Mouse (Mus musculus): ENCODE results near the gene Sall1. TPM values are rescaled to one million over a fixed set of nuclear protein-coding genes. Genes with fewer than 3 reads are reported as not detected.

The Sall1 gene
- polyA plus RNA-seq, 1 experiment from 2014 or later = 0.62 TPM

GRCm38 (mm10) chr8:89026139-89026520, 17.8 kb downstream of the Sall1 start:
- no peaks in the 10 kb centered on the region for H3K9me3 ChIP-seq (ENCODE audit: control insufficient read depth, low read depth, low read length)
- peaks cover 8% of the 10 kb centered on the region; the same call in 1 of the 2 replicates for H3K4me1 ChIP-seq (ENCODE audit: control insufficient read depth, insufficient read depth, low read length)
- no peak for ATAC-seq (ENCODE audit: insufficient number of reproducible peaks, insufficient read depth, low FRiP score, low read depth)
- peak overlapping the region; percentile 10; the same call in 1 of the 2 replicates for H3K4me3 ChIP-seq (ENCODE audit: low read depth, low read length)
- 23% methylated on average over 13 of the region's 13 CpGs for WGBS
- no peak overlapping the region for H3K27ac ChIP-seq (ENCODE audit: low read length)
- H3K27me3 ChIP-seq (ENCODE audit: control insufficient read depth, insufficient read depth, low read length) = peaks cover 9% of the 10 kb centered on the region
- no peak overlapping the region for H3K9ac ChIP-seq (replicated peaks; ENCODE audit: low read depth, low read length)
- H3K4me2 ChIP-seq (replicated peaks; ENCODE audit: low read depth, low read length) = peak overlapping the region; percentile 50
- no peaks in the 10 kb centered on the region for H3K36me3 ChIP-seq (ENCODE audit: control insufficient read depth, insufficient read depth, low read length)

- peaks cover 8% of the 10 kb centered on the region for H3K27me3 ChIP-seq (ENCODE audit: control insufficient read depth, insufficient read depth, low read length)
- H3K4me3 ChIP-seq (ENCODE audit: low read depth, low read length) = peak overlapping the region; percentile 10; the same call in 1 of the 2 replicates
- H3K9ac ChIP-seq (replicated peaks; ENCODE audit: low read depth, low read length) = no peak overlapping the region
- WGBS = 8% methylated on average over 54 of the region's 55 CpGs
- peaks cover 8% of the 10 kb centered on the region; the same call in 1 of the 2 replicates for H3K4me1 ChIP-seq (ENCODE audit: control insufficient read depth, insufficient read depth, low read length)
- H3K4me2 ChIP-seq (replicated peaks; ENCODE audit: low read depth, low read length) = peak overlapping the region; percentile 50
- H3K27ac ChIP-seq (ENCODE audit: low read length) = no peak overlapping the region
- 0 out of 2 replicates have a peak, but pooled peaks have one; percentile 49 for ATAC-seq (ENCODE audit: insufficient number of reproducible peaks, insufficient read depth, low FRiP score, low read depth)
- H3K36me3 ChIP-seq (ENCODE audit: control insufficient read depth, insufficient read depth, low read length) = no peaks in the 10 kb centered on the region
- no peaks in the 10 kb centered on the region for H3K9me3 ChIP-seq (ENCODE audit: control insufficient read depth, low read depth, low read length)
These were observed 18.5 kb downstream of the Sall1 start for GRCm38 (mm10) chr8:89025281-89026138.

GRCm38 (mm10) chr8:89024796-89025195, 19.2 kb downstream of the Sall1 start:
- H3K27me3 ChIP-seq (ENCODE audit: control insufficient read depth, insufficient read depth, low read length) = peaks cover 4% of the 10 kb centered on the region; the same call in 1 of the 2 replicates
- no peak for ATAC-seq (ENCODE audit: insufficient number of reproducible peaks, insufficient read depth, low FRiP score, low read depth)
- H3K4me3 ChIP-seq (ENCODE audit: low read depth, low read length) = no peak overlapping the region
- WGBS = 40% methylated on average over 6 of the region's 6 CpGs
- H3K36me3 ChIP-seq (ENCODE audit: control insufficient read depth, insufficient read depth, low read length) = no peaks in the 10 kb centered on the region
- no peak overlapping the region for H3K9ac ChIP-seq (replicated peaks; ENCODE audit: low read depth, low read length)
- H3K4me1 ChIP-seq (ENCODE audit: control insufficient read depth, insufficient read depth, low read length) = peaks cover 8% of the 10 kb centered on the region; the same call in 1 of the 2 replicates
- no peaks in the 10 kb centered on the region for H3K9me3 ChIP-seq (ENCODE audit: control insufficient read depth, low read depth, low read length)
- no peak overlapping the region for H3K4me2 ChIP-seq (replicated peaks; ENCODE audit: low read depth, low read length)
- no peak overlapping the region for H3K27ac ChIP-seq (ENCODE audit: low read length)

GRCm38 (mm10) chr8:89021139-89021538, 22.8 kb downstream of the Sall1 start:
- no peak overlapping the region for H3K27ac ChIP-seq (ENCODE audit: low read length)
- H3K4me1 ChIP-seq (ENCODE audit: control insufficient read depth, insufficient read depth, low read length) = peaks cover 8% of the 10 kb centered on the region; the same call in 1 of the 2 replicates
- H3K36me3 ChIP-seq (ENCODE audit: control insufficient read depth, insufficient read depth, low read length) = no peaks in the 10 kb centered on the region
- H3K4me2 ChIP-seq (replicated peaks; ENCODE audit: low read depth, low read length) = no peak overlapping the region
- H3K9me3 ChIP-seq (ENCODE audit: control insufficient read depth, low read depth, low read length) = no peaks in the 10 kb centered on the region
- ATAC-seq (ENCODE audit: insufficient number of reproducible peaks, insufficient read depth, low FRiP score, low read depth) = no peak
- no peak overlapping the region for H3K4me3 ChIP-seq (ENCODE audit: low read depth, low read length)
- 16% methylated on average over 5 of the region's 5 CpGs for WGBS
- H3K9ac ChIP-seq (replicated peaks; ENCODE audit: low read depth, low read length) = no peak overlapping the region
- H3K27me3 ChIP-seq (ENCODE audit: control insufficient read depth, insufficient read depth, low read length) = no peaks in the 10 kb centered on the region

- no peaks in the 10 kb centered on the region for H3K9me3 ChIP-seq (ENCODE audit: control insufficient read depth, low read depth, low read length)
- H3K4me1 ChIP-seq (ENCODE audit: control insufficient read depth, insufficient read depth, low read length) = no peaks in the 10 kb centered on the region
- WGBS = 73% methylated on average over 4 of the region's 4 CpGs
- no peaks in the 10 kb centered on the region for H3K36me3 ChIP-seq (ENCODE audit: control insufficient read depth, insufficient read depth, low read length)
- no peak overlapping the region for H3K4me2 ChIP-seq (replicated peaks; ENCODE audit: low read depth, low read length)
- ATAC-seq (ENCODE audit: insufficient number of reproducible peaks, insufficient read depth, low FRiP score, low read depth) = no peak
- H3K27me3 ChIP-seq (ENCODE audit: control insufficient read depth, insufficient read depth, low read length) = no peaks in the 10 kb centered on the region
- H3K27ac ChIP-seq (ENCODE audit: low read length) = no peak overlapping the region
- no peak overlapping the region for H3K4me3 ChIP-seq (ENCODE audit: low read depth, low read length)
- H3K9ac ChIP-seq (replicated peaks; ENCODE audit: low read depth, low read length) = no peak overlapping the region
These were observed 26.1 kb downstream of the Sall1 start for GRCm38 (mm10) chr8:89017891-89018290.

GRCm38 (mm10) chr8:89016465-89017070, 27.4 kb downstream of the Sall1 start:
- Histone ChIP-seq H3K9me3 (ENCODE audit: control insufficient read depth, low read depth, low read length) (no peaks in the 10 kb centered on the region), H3K27me3 (ENCODE audit: control insufficient read depth, insufficient read depth, low read length) (no peaks in the 10 kb centered on the region), H3K4me2 (replicated peaks; ENCODE audit: low read depth, low read length) (no peak overlapping the region), H3K4me1 (ENCODE audit: control insufficient read depth, insufficient read depth, low read length) (no peaks in the 10 kb centered on the region), H3K36me3 (ENCODE audit: control insufficient read depth, insufficient read depth, low read length) (no peaks in the 10 kb centered on the region), H3K9ac (replicated peaks; ENCODE audit: low read depth, low read length) (no peak overlapping the region), H3K4me3 (ENCODE audit: low read depth, low read length) (no peak overlapping the region), H3K27ac (ENCODE audit: low read length) (no peak overlapping the region)
- 67% methylated on average over 7 of the region's 7 CpGs for WGBS
- no peak for ATAC-seq (ENCODE audit: insufficient number of reproducible peaks, insufficient read depth, low FRiP score, low read depth)

- no peaks in the 10 kb centered on the region for H3K9me3 ChIP-seq (ENCODE audit: control insufficient read depth, low read depth, low read length)
- no peak overlapping the region for H3K4me2 ChIP-seq (replicated peaks; ENCODE audit: low read depth, low read length)
- no peak overlapping the region for H3K9ac ChIP-seq (replicated peaks; ENCODE audit: low read depth, low read length)
- ATAC-seq (ENCODE audit: insufficient number of reproducible peaks, insufficient read depth, low FRiP score, low read depth) = no peak
- no peaks in the 10 kb centered on the region for H3K4me1 ChIP-seq (ENCODE audit: control insufficient read depth, insufficient read depth, low read length)
- no peaks in the 10 kb centered on the region for H3K36me3 ChIP-seq (ENCODE audit: control insufficient read depth, insufficient read depth, low read length)
- no peak overlapping the region for H3K4me3 ChIP-seq (ENCODE audit: low read depth, low read length)
- WGBS = 49% methylated on average over 6 of the region's 6 CpGs
- H3K27ac ChIP-seq (ENCODE audit: low read length) = no peak overlapping the region
- no peaks in the 10 kb centered on the region for H3K27me3 ChIP-seq (ENCODE audit: control insufficient read depth, insufficient read depth, low read length)
These were observed 28.4 kb downstream of the Sall1 start for GRCm38 (mm10) chr8:89015539-89015938.

- Histone ChIP-seq H3K4me2 (replicated peaks; ENCODE audit: low read depth, low read length) (no peak overlapping the region), H3K36me3 (ENCODE audit: control insufficient read depth, insufficient read depth, low read length) (no peaks in the 10 kb centered on the region), H3K4me3 (ENCODE audit: low read depth, low read length) (no peak overlapping the region), H3K4me1 (ENCODE audit: control insufficient read depth, insufficient read depth, low read length) (no peaks in the 10 kb centered on the region), H3K9ac (replicated peaks; ENCODE audit: low read depth, low read length) (no peak overlapping the region), H3K27me3 (ENCODE audit: control insufficient read depth, insufficient read depth, low read length) (no peaks in the 10 kb centered on the region), H3K9me3 (ENCODE audit: control insufficient read depth, low read depth, low read length) (no peaks in the 10 kb centered on the region), H3K27ac (ENCODE audit: low read length) (no peak overlapping the region)
- WGBS = 76% methylated on average over 6 of the region's 6 CpGs
- no peak for ATAC-seq (ENCODE audit: insufficient number of reproducible peaks, insufficient read depth, low FRiP score, low read depth)
These were observed 31.0 kb downstream of the Sall1 start for GRCm38 (mm10) chr8:89012853-89013534.

Data from stomach, embryonic 14.5 days (tissue).